Mouse (Mus musculus) kidney, postnatal 0 days (tissue): ENCODE results near the gene Efna4. TPM values are rescaled to one million over a fixed set of nuclear protein-coding genes. Genes with fewer than 3 reads are reported as not detected.

ENCODE experiments used
- ATAC-seq: fragments of 200-750 bp; cut with Nextera tagmentation; replicated peaks from 2 replicates; pipeline ENCODE4 v1.8.0; 2017; ENCODE audit warnings: low read depth, moderate number of reproducible peaks, moderate TSS enrichment, moderate library complexity; ENCODE audit not compliant: low FRiP score
- DNase-seq: peaks from one replicate; pipeline ENCODE4 v3.0.0-alpha.2; 2016; ENCODE audit warnings: low spot score
- H3K27ac ChIP-seq: fragments of 300-500 bp; sonication (generic); 2 replicates; pipeline ENCODE4 v1.5.1; 2014; ENCODE audit warnings: mild to moderate bottlenecking
- H3K27me3 ChIP-seq: fragments of 300-500 bp; sonication (generic); 2 replicates; pipeline ENCODE4 v1.6.1; 2014; ENCODE audit warnings: low read length, mixed read lengths; ENCODE audit not compliant: insufficient read depth
- H3K36me3 ChIP-seq: fragments of 300-500 bp; sonication (generic); 2 replicates; pipeline ENCODE4 v1.6.1; 2014; ENCODE audit warnings: low read length, mixed read lengths; ENCODE audit not compliant: insufficient read depth
- H3K4me1 ChIP-seq: fragments of 300-500 bp; sonication (generic); replicated peaks from 2 replicates; pipeline ENCODE4 v1.6.1; 2014; ENCODE audit warnings: antibody characterized with exemption, low read length, mixed read lengths; ENCODE audit not compliant: insufficient read depth
- H3K4me2 ChIP-seq: fragments of 300-500 bp; sonication (generic); 2 replicates; pipeline ENCODE4 v1.6.1; 2014; ENCODE audit warnings: mild to moderate bottlenecking, low read length, moderate library complexity, mixed read lengths
- H3K4me3 ChIP-seq: fragments of 300-500 bp; sonication (generic); replicated peaks from 2 replicates; pipeline ENCODE4 v1.5.1; 2014; ENCODE audit warnings: low read depth, low read length
- H3K9ac ChIP-seq: fragments of 300-500 bp; sonication (generic); 2 replicates; pipeline ENCODE4 v1.6.1; 2014; ENCODE audit warnings: low read depth, low read length
- H3K9me3 ChIP-seq: fragments of 300-500 bp; sonication (generic); replicated peaks from 2 replicates; pipeline ENCODE4 v1.6.1; 2016; ENCODE audit warnings: low read length, inconsistent platforms, mixed read lengths
- CTCF ChIP-seq: IDR thresholded peaks from 2 replicates; pipeline ENCODE4 v1.5.1; 2016; ENCODE audit warnings: antibody characterized with exemption, low read depth, mild to moderate bottlenecking, moderate library complexity
- WGBS: fragments of 180-500 bp; shearing (Covaris S2); extraction: QIAGEN DNeasy Blood & Tissue Kit; methylation state at CpG from one replicate; pipeline ENCODE4 v1.1.7; 2014; 5-methylcytosine and 5-hydroxymethylcytosine counted together
- polyA plus RNA-seq: library from polyadenylated mRNA; unstranded; fragments of >200 nt; fragmentation: Nextera tagmentation; extraction: Ambion mirVana; gene quantifications from 2 replicates; pipeline ENCODE4 v1.2.1, GENCODE M21; 2015

The Efna4 gene
- polyA plus RNA-seq, 1 experiment from 2014 or later = 24.4 TPM

DNA sequence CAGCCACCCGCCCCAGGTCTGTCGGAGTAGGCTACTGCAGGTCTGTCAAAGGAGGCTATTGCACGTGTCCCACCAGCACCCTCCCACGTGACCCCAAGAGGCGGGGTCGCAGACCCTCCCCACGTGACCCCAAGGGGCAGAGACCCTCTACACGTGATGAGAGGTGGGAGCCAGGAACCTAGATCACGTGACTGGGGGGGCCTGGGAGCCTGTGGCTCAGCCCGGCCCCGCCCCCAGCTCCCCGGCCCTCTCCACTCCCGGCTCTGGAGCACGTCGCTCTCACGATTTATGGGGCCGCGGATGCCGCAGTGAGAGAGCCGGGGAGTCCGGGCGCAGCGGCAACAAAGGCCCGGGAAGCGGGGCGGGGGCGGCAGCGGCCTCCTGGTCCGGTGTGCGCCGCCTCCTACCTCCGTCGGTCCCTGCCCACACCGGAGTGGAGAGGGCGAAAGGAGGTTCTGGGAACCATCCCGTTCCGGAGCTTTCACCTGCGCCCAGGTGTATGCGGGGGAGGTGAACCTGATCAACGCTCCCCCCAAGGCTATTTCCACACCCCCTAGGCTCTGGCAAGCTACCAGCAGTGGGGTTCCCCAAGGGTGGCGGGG lies 17.1 kb downstream of the Efna4 start:
- Histone ChIP-seq H3K27me3 (peaks cover 17% of the 10 kb centered on the region; the same call in 1 of the 2 replicates), H3K36me3 (no peaks in the 10 kb centered on the region), H3K9me3 (no peaks in the 10 kb centered on the region), H3K4me1 (peaks cover 40% of the 10 kb centered on the region), H3K4me2 (peak overlapping the region; percentile 94), H3K9ac (peak overlapping the region; percentile 50), H3K27ac (no peak overlapping the region), H3K4me3 (peak overlapping the region; percentile 46)
- ATAC-seq = no peak
- no peak for TF ChIP-seq CTCF
- DNase-seq = peak; percentile 75
- under 1% methylated on average over 41 of the region's 41 CpGs for WGBS

DNA sequence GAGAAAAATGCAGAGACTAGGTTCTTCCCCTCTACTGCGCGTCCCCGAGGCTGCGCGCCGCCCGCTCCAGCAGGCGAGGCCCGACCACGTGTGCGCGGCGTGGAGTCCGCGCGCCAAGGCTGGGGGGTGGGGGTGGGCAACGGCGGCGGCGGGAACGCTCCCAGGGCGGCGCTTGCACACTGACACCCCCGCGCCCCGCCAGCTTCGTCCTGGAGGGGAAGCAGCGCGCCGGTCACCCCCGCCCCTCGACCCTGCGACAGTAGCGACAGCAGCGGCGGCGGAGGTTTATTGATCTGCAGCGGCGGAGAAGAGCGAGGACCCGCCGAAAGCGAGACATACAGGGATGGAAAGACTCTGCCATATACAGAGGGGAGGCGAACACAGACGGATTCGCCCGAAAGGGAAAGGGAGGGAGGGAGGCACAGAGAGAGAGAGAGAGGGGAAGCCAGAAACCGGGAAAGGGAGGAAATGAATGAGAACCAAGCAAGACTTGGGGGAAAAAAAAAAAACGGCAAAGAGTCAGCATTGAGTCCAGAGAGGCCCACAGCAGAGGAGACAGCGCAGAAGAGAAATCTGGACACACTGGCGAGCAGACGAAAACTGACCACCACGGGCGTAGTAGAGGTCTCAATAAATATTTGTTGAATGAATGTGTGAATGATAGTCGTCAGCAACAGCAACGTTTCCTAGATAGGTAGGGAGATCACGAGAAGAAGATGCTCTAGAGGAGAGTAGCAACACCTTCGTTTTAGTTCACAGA lies 18.1 kb downstream of the Efna4 start:
- no peaks in the 10 kb centered on the region for H3K36me3 ChIP-seq
- H3K9me3 ChIP-seq = no peaks in the 10 kb centered on the region
- TF ChIP-seq CTCF = no peak
- peak overlapping the region; percentile 94 for H3K4me2 ChIP-seq
- peaks cover 17% of the 10 kb centered on the region; the same call in 1 of the 2 replicates for H3K27me3 ChIP-seq
- H3K4me3 ChIP-seq = peak overlapping the region; percentile 46
- H3K9ac ChIP-seq = no peak overlapping the region
- no peak overlapping the region for H3K27ac ChIP-seq
- ATAC-seq (no peak), DNase-seq (no peak)
- 2% methylated on average over 56 of the region's 58 CpGs for WGBS
- peaks cover 47% of the 10 kb centered on the region for H3K4me1 ChIP-seq

DNA sequence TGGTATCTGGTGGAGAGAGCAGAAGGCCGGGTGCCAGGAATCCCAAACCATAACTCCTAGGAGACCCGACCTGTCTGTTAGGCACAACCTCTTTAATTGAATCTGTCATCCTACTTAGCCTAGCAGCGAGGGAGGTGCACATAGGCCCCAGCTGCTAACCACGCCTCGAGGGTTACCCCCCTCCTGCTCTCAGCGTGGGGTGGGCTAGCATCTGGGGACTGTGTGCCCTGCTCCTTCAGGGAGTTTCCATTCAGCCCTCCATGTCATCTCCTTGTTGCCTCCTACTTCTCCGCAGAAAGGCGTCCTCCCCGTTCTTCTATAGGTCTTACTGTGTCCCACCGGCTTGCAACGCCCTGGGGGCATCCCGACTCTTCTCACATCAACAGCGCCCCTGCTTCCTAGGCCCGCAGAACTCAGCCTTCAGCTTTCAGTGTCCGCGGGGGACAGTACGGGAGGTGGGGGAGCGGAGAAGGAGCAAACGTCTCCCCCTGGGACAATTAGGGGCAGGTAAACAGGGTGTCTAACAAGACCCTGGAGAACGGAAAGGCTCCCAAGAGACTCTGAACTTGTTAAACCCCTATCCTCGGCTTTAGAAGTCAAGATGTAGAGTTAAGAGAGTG lies 18.7 kb downstream of the Efna4 start:
- peak overlapping the region; percentile 18; the same call in 1 of the 2 replicates for H3K9ac ChIP-seq
- no peak overlapping the region for H3K27ac ChIP-seq
- H3K9me3 ChIP-seq = no peaks in the 10 kb centered on the region
- no peaks in the 10 kb centered on the region for H3K36me3 ChIP-seq
- no peak for TF ChIP-seq CTCF
- peak overlapping the region; percentile 46 for H3K4me3 ChIP-seq
- peaks cover 17% of the 10 kb centered on the region; the same call in 1 of the 2 replicates for H3K27me3 ChIP-seq
- peak overlapping the region; percentile 94 for H3K4me2 ChIP-seq
- 21% methylated on average over 21 of the region's 21 CpGs for WGBS
- no peak for ATAC-seq
- no peak for DNase-seq
- H3K4me1 ChIP-seq = peaks cover 48% of the 10 kb centered on the region

DNA sequence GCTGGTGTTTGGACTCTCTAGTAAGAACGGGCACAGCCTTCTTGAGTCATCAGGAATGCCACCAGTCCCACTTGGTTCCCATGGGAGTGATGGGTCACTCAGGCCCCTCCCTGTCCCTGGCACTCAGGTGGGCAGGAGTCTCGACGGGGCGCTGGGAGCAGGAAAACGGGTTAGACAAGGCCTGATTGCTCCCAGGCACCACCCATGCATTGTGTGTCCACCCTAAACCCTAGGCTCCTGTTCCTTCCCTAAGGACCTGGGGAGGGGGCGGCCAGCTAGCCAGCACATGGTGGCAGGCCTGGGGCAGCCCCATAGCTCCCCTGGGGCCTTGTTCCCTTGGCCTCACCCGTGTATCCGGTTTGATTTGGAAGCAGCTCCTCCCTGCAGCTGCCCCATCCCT lies 19.5 kb downstream of the Efna4 start:
- TF ChIP-seq CTCF = no peak
- Histone ChIP-seq H3K4me3 (no peak overlapping the region), H3K9ac (no peak overlapping the region), H3K9me3 (no peaks in the 10 kb centered on the region), H3K4me1 (peaks cover 48% of the 10 kb centered on the region), H3K27me3 (peaks cover 17% of the 10 kb centered on the region; the same call in 1 of the 2 replicates), H3K36me3 (no peaks in the 10 kb centered on the region), H3K27ac (no peak overlapping the region), H3K4me2 (no peak overlapping the region)
- 70% methylated on average over 8 of the region's 8 CpGs for WGBS
- no peak for DNase-seq
- no peak for ATAC-seq

DNA sequence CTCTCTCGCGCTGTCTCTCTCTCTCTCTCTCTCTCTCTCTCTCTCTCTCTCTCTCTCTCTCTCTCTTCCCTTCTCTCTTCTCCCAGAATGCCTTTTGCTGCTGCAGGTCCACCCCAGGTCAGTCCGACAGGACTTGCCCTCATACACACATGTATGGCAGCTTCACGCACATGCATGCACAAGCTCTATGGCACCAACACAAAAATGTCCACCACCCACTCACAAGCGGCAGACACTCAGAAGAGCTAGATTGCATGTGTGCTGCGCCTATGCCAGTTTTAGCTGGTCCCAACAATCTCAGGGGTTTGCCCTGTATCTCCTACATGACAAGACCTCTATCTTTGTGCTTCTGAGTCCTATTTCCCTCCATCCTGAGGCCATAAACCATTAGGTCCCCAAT lies 20.6 kb downstream of the Efna4 start:
- DNase-seq (no peak), ATAC-seq (no peak)
- Histone ChIP-seq H3K4me3 (no peak overlapping the region), H3K27me3 (peaks cover 17% of the 10 kb centered on the region; the same call in 1 of the 2 replicates), H3K9ac (no peak overlapping the region), H3K4me2 (no peak overlapping the region), H3K27ac (no peak overlapping the region), H3K9me3 (no peaks in the 10 kb centered on the region), H3K4me1 (peaks cover 48% of the 10 kb centered on the region), H3K36me3 (no peaks in the 10 kb centered on the region)
- WGBS = 59% methylated on average over 6 of the region's 6 CpGs
- TF ChIP-seq CTCF = no peak

DNA sequence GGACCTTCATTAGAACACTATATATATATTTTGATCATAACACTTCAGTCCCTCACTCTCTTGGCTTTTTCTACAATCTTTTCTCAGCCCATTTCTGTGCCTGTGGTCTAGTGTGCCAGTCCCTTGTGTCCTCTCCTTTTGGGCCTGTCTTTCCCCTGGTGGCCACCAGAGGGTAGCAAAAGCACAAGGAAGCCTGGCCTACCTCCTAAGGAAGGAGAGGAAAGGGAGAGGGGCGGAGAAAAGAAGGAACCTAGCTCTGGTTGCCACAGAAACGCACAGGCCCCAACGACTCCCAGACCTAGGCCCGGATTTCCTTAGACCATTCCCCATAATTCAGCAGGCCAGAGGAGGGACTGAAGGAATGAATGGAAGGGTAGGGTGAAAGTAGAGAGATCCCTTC lies 21.0 kb downstream of the Efna4 start:
- Histone ChIP-seq H3K27me3 (peaks cover 17% of the 10 kb centered on the region; the same call in 1 of the 2 replicates), H3K9ac (no peak overlapping the region), H3K36me3 (no peaks in the 10 kb centered on the region), H3K27ac (no peak overlapping the region), H3K4me1 (peaks cover 45% of the 10 kb centered on the region), H3K4me2 (peak overlapping the region; percentile 62; the same call in 1 of the 2 replicates), H3K4me3 (no peak overlapping the region), H3K9me3 (no peaks in the 10 kb centered on the region)
- ATAC-seq (no peak), DNase-seq (peak; percentile 96)
- peak; percentile 96 for TF ChIP-seq CTCF
- WGBS = 0% methylated on average over 4 of the region's 4 CpGs
